Mouse (Mus musculus) brain, embryonic 14.5 days (tissue): ENCODE results near the gene Cntfr.

Experiments
- CTCF ChIP-seq: fragments of 200-500 bp; IDR thresholded peaks from 2 replicates; pipeline ENCODE4 v1.5.1; 2012; ENCODE audit warnings: inconsistent platforms, mild to moderate bottlenecking, moderate library complexity, borderline replicate concordance; ENCODE audit not compliant: insufficient read depth, insufficient read length; ENCODE audit errors: extremely low read depth
- POLR2A ChIP-seq: fragments of 200-500 bp; IDR thresholded peaks from 2 replicates; pipeline ENCODE4 v1.6.1; 2012; ENCODE audit warnings: mild to moderate bottlenecking, inconsistent platforms, borderline replicate concordance; ENCODE audit not compliant: poor library complexity, insufficient read depth, insufficient read length, severe bottlenecking; ENCODE audit errors: extremely low read depth

DNA sequence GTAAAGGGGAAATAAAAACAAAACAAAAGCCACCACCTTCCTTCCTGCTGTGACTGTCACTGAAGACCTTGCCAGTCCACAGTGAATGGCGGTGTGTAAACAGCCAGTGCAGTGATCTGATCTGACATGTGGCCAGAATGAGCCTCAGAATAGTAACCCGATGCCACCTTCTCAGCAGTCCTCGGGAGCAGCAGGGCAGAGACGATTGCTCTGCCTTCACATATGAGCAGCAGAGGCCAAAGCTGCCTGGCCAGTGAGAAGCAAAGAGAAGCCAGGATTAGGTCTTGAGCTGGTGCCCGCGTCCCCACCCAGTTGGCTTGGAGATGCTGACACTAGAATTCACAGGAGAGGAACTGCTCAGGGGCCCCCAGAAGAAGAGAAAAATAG, 86.3 kb downstream of the Cntfr start:
- TF ChIP-seq CTCF (no peak), POLR2A (no peak)
